Mouse (Mus musculus) liver, embryonic 13.5 days (tissue): ENCODE measurements around the gene Vmn2r116. TPM values are rescaled to one million over a fixed set of nuclear protein-coding genes. Genes with fewer than 3 reads are reported as not detected.
"Not testable (repeated sequence)": the region's sequence is repeated elsewhere in the genome, so short reads cannot be mapped to it uniquely, and the experiment has no call there.

Experiments
- ATAC-seq: fragments of 200-750 bp; cut with Nextera tagmentation; 2 replicates; pipeline ENCODE4 v1.8.0; 2017; ENCODE audit warnings: low read depth, mild to moderate bottlenecking, moderate number of reproducible peaks, moderate library complexity
- DNase-seq: peaks from one replicate; pipeline ENCODE4 v3.0.0; 2022
- H3K27ac ChIP-seq: fragments of 300-500 bp; sonication (generic); 2 replicates; pipeline ENCODE4 v1.5.1; 2015; ENCODE audit warnings: moderate library complexity, mild to moderate bottlenecking, inconsistent platforms
- H3K27me3 ChIP-seq: fragments of 300-500 bp; sonication (generic); 2 replicates; pipeline ENCODE4 v1.6.1; 2015; ENCODE audit warnings: mild to moderate bottlenecking, inconsistent platforms
- H3K36me3 ChIP-seq: fragments of 300-500 bp; sonication (generic); 2 replicates; pipeline ENCODE4 v1.6.1; 2015; ENCODE audit warnings: mild to moderate bottlenecking, inconsistent platforms
- H3K4me1 ChIP-seq: fragments of 300-500 bp; sonication (generic); replicated peaks from 2 replicates; pipeline ENCODE4 v1.6.1; 2015; ENCODE audit warnings: inconsistent platforms
- H3K4me2 ChIP-seq: fragments of 300-500 bp; sonication (generic); 2 replicates; pipeline ENCODE4 v1.6.1; 2015; ENCODE audit warnings: inconsistent platforms, mild to moderate bottlenecking, moderate library complexity
- H3K4me3 ChIP-seq: fragments of 300-500 bp; sonication (generic); replicated peaks from 2 replicates; pipeline ENCODE4 v1.5.1; 2015; ENCODE audit warnings: mild to moderate bottlenecking, inconsistent platforms
- H3K9ac ChIP-seq: fragments of 300-500 bp; sonication (generic); 2 replicates; pipeline ENCODE4 v1.6.1; 2015; ENCODE audit warnings: mild to moderate bottlenecking, inconsistent platforms
- H3K9me3 ChIP-seq: fragments of 300-500 bp; sonication (generic); replicated peaks from 2 replicates; pipeline ENCODE4 v1.6.1; 2016; ENCODE audit warnings: inconsistent platforms
- WGBS: fragments of 180-500 bp; shearing (Covaris S2); methylation state at CpG from one replicate; pipeline ENCODE4 v1.1.7; 2015; ENCODE audit not compliant: insufficient replicate concordance; 5-methylcytosine and 5-hydroxymethylcytosine counted together
- polyA plus RNA-seq: library from polyadenylated mRNA; unstranded; fragments of >200 nt; fragmentation: Nextera tagmentation; extraction: Ambion mirVana; gene quantifications from 2 replicates; pipeline ENCODE4 v1.2.1, GENCODE M21; 2015

Vmn2r116 gene
- polyA plus RNA-seq, result not detected in 2 replicates

DNA sequence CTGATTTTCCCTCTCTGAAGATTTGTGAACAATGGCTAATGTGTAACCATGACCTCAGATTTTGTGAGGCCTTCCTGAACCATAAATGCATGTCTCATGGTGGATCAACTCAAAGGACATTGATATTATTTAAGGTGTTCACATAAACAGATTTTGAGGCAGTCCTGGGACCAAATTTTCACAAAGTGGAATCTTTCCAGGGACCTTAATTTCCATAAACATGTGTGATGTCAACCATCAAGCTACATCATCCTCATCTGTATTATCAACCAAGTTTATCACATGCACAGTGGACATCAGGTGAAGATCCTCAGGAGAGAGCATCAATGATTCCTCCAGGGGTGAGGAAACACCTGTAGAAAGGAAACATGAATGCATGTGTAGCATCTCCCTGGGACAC, at the start of gene Vmn2r116:
Gene Vmn2r116 (plus strand): TSS at position 301 of the 400 bp plus-strand sequence.
- H3K27ac ChIP-seq, H3K9ac ChIP-seq, H3K9me3 ChIP-seq, DNase-seq, H3K4me2 ChIP-seq, H3K4me3 ChIP-seq, H3K4me1 ChIP-seq, H3K27me3 ChIP-seq, H3K36me3 ChIP-seq, ATAC-seq: not testable (repeated sequence)

DNA sequence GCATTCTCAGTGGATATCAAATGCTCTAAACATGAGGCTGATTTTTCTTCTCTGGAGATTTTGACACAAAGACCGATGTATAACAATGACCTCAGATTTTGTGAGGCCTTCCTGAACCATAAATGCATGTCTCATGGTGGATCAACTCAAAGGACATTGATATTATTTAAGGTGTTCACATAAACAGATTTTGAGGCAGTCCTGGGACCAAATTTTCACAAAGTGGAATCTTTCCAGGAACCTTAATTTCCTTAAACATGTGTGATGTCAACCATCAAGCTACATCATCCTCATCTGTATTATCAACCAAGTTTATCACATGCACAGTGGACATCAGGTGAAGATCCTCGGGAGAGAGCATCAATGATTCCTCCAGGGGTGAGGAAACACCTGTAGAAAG, 41.0 kb upstream of the Vmn2r116 start, which contains the start of gene Vmn2r115:
Gene Vmn2r115 (plus strand): TSS at position 301 of the 400 bp plus-strand sequence.
- DNase-seq, ATAC-seq: not testable (repeated sequence)
- 23% methylated on average over 2 of the region's 2 CpGs for WGBS

DNA sequence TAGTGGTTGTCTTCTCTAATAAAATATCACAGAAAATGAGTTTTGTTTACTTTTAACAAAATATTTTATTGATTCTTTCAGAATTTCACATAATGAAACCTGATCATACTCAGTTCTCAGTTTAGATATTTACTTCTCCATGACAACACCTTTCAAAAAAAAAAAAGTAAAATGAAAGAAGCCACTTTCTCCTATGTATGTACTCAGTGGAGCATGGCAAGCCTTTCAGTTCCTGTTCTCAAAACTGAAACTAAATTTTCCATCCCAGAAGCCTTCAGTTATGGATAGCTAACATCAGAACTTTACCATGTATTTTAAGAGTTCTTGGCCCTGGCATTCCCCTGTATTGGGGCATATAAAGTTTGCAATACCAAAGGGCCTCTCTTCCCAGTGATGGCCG, 32.8 kb upstream of the Vmn2r116 start:
- no peak overlapping the region for H3K4me3 ChIP-seq
- H3K27me3 ChIP-seq, result no peaks in the 10 kb centered on the region
- H3K4me1 ChIP-seq, result no peaks in the 10 kb centered on the region
- H3K4me2 ChIP-seq, result no peak overlapping the region
- no peaks in the 10 kb centered on the region for H3K36me3 ChIP-seq
- no peak for ATAC-seq
- no peaks in the 10 kb centered on the region for H3K9me3 ChIP-seq
- H3K27ac ChIP-seq, result no peak overlapping the region
- no peak overlapping the region for H3K9ac ChIP-seq
- DNase-seq, result no peak
- WGBS, result 44% methylated on average over 1 of the region's 1 CpGs

More for the DNA sequence above, 41.0 kb upstream of the Vmn2r116 start, which contains the start of gene Vmn2r115:
- not testable (repeated sequence) for H3K4me2 ChIP-seq, H3K36me3 ChIP-seq, H3K9me3 ChIP-seq, H3K4me1 ChIP-seq, H3K4me3 ChIP-seq, H3K27ac ChIP-seq, H3K9ac ChIP-seq, H3K27me3 ChIP-seq

DNA sequence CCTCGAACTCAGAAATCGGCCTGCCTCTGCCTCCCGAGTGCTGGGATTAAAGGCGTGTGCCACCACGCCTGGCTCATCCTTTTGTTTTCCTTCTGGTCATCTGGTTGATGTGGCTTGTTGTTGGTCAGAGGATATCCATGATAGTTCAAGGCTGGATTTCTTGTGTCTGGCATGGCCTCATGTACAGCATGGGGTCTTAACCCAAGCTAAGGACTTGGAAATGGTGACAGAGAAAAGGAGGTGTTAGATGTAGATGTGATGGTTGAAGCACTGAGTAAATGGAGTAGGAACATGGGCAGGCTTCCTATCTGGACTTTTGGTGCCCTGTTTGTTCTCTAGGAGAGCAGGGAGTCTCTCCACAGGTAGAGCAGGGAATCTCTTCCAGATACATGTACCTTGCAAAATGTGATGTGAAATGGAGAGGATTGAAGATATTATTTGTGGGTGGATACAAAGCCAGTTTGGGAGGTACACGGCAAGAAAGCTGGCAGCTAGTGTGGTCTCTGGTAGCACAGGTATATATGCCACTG, 48.8 kb downstream of the Vmn2r116 start:
- Histone ChIP-seq H3K4me1 (no peaks in the 10 kb centered on the region), H3K36me3 (no peaks in the 10 kb centered on the region), H3K4me2 (no peak overlapping the region), H3K4me3 (no peak overlapping the region), H3K9ac (no peak overlapping the region), H3K27me3 (no peaks in the 10 kb centered on the region), H3K27ac (no peak overlapping the region), H3K9me3 (0 out of 2 replicates have a peak, but pooled peaks cover 4% of the 10 kb centered on the region)
- WGBS, result 61% methylated on average over 6 of the region's 6 CpGs
- ATAC-seq (no peak), DNase-seq (no peak)

Other genes with a start within 250 kb of the Vmn2r116 start
- gene Zfp40, start 191.4 kb upstream of the Vmn2r116 start, polyA plus RNA-seq, result 2.3 and 2.4 TPM in 2 replicates
- not detected in 2 replicates for gene Vmn2r114, start 72.1 kb upstream of the Vmn2r116 start, polyA plus RNA-seq
- not detected in 2 replicates for gene Vmn2r115, start 40.9 kb upstream of the Vmn2r116 start, polyA plus RNA-seq
- gene Vmn2r117, start 95.1 kb downstream of the Vmn2r116 start, polyA plus RNA-seq, result not detected in 2 replicates
- gene Zfp213, start 179.6 kb downstream of the Vmn2r116 start, polyA plus RNA-seq, result 5.5 and 6.5 TPM in 2 replicates
- 1.2 and 1.6 TPM in 2 replicates for gene Zfp13, start 214.9 kb downstream of the Vmn2r116 start, polyA plus RNA-seq
- gene Zscan10, start 216.3 kb downstream of the Vmn2r116 start, polyA plus RNA-seq, result not detected in 2 replicates